Mouse (Mus musculus) forebrain, embryonic 16.5 days (tissue): ENCODE results near the gene Pigw. TPM values are rescaled to one million over a fixed set of nuclear protein-coding genes. Genes with fewer than 3 reads are reported as not detected.
"Not testable (repeated sequence)": the region's sequence is repeated elsewhere in the genome, so short reads cannot be mapped to it uniquely, and the experiment has no call there.

Source experiments
- ATAC-seq: fragments of 200-750 bp; cut with Nextera tagmentation; 2 replicates; pipeline ENCODE4 v1.8.0; 2017; ENCODE audit warnings: mild to moderate bottlenecking, moderate library complexity
- H3K27ac ChIP-seq: fragments of 300-500 bp; sonication (generic); 2 replicates; pipeline ENCODE4 v1.5.1; 2014; ENCODE audit warnings: low read length, control low read depth
- H3K27me3 ChIP-seq: fragments of 300-500 bp; sonication (generic); replicated peaks from 2 replicates; pipeline ENCODE4 v1.6.1; 2014; ENCODE audit warnings: low read length; ENCODE audit not compliant: control insufficient read depth, insufficient read depth
- H3K36me3 ChIP-seq: fragments of 300-500 bp; sonication (generic); 2 replicates; pipeline ENCODE4 v1.6.1; 2014; ENCODE audit not compliant: control insufficient read depth, insufficient read depth
- H3K4me1 ChIP-seq: fragments of 300-500 bp; sonication (generic); replicated peaks from 2 replicates; pipeline ENCODE4 v1.6.1; 2014; ENCODE audit warnings: low read length; ENCODE audit not compliant: control insufficient read depth, insufficient read depth
- H3K4me2 ChIP-seq: fragments of 300-500 bp; sonication (generic); 2 replicates; pipeline ENCODE4 v1.6.1; 2014; ENCODE audit warnings: mild to moderate bottlenecking, low read length, control low read depth
- H3K4me3 ChIP-seq: fragments of 300-500 bp; sonication (generic); replicated peaks from 2 replicates; pipeline ENCODE4 v1.5.1; 2014; ENCODE audit warnings: mild to moderate bottlenecking, low read length, control low read depth
- H3K9ac ChIP-seq: fragments of 300-500 bp; sonication (generic); replicated peaks from 2 replicates; pipeline ENCODE4 v1.6.1; 2014; ENCODE audit warnings: low read depth, low read length, control low read depth
- H3K9me3 ChIP-seq: fragments of 300-500 bp; sonication (generic); 2 replicates; pipeline ENCODE4 v1.6.1; 2016; ENCODE audit warnings: low read length; ENCODE audit not compliant: control insufficient read depth
- WGBS: fragments of 180-500 bp; shearing (Covaris S2); extraction: QIAGEN DNeasy Blood & Tissue Kit; methylation state at CpG from one replicate; pipeline ENCODE4 v1.1.7; 2014; 5-methylcytosine and 5-hydroxymethylcytosine counted together
- polyA plus RNA-seq: library from polyadenylated mRNA; unstranded; fragments of >200 nt; fragmentation: Nextera tagmentation; extraction: Ambion mirVana; gene quantifications from 2 replicates; pipeline ENCODE4 v1.2.1, GENCODE M21; 2015

The Pigw gene
- polyA plus RNA-seq, 1 experiment from 2014 or later = 3.7 TPM

GRCm38 (mm10) chr11:84882346-84882745 is 2.3 kb upstream of the Pigw start:
- H3K27ac ChIP-seq = no peak overlapping the region
- H3K9ac ChIP-seq = no peak overlapping the region
- 94% methylated on average over 7 of the region's 7 CpGs for WGBS
- no peaks in the 10 kb centered on the region for H3K9me3 ChIP-seq
- no peaks in the 10 kb centered on the region for H3K27me3 ChIP-seq
- no peak overlapping the region for H3K4me3 ChIP-seq
- H3K36me3 ChIP-seq = peaks cover 7% of the 10 kb centered on the region; the same call in 1 of the 2 replicates
- no peak overlapping the region for H3K4me2 ChIP-seq
- no peak for ATAC-seq
- peaks cover 13% of the 10 kb centered on the region for H3K4me1 ChIP-seq

- Histone ChIP-seq H3K9me3 (no peaks in the 10 kb centered on the region), H3K4me3 (peak overlapping the region; percentile 94), H3K4me2 (peak overlapping the region; percentile 64), H3K4me1 (peaks cover 13% of the 10 kb centered on the region), H3K27ac (no peak overlapping the region), H3K27me3 (no peaks in the 10 kb centered on the region), H3K9ac (peak overlapping the region; percentile 92), H3K36me3 (peaks cover 7% of the 10 kb centered on the region; the same call in 1 of the 2 replicates)
- 62% methylated on average over 9 of the region's 9 CpGs for WGBS
- no peak for ATAC-seq
Measured at GRCm38 (mm10) chr11:84880971-84881370, 886 bp upstream of the Pigw start.

- WGBS = under 1% methylated on average over 24 of the region's 24 CpGs
- Histone ChIP-seq H3K27me3 (no peaks in the 10 kb centered on the region), H3K4me3 (peak overlapping the region; percentile 94), H3K4me1 (peaks cover 13% of the 10 kb centered on the region), H3K36me3 (peaks cover 7% of the 10 kb centered on the region; the same call in 1 of the 2 replicates), H3K9ac (peak overlapping the region; percentile 92), H3K27ac (peak overlapping the region; percentile 87), H3K9me3 (no peaks in the 10 kb centered on the region), H3K4me2 (peak overlapping the region; percentile 64)
- ATAC-seq = peak; percentile 14
Measured at GRCm38 (mm10) chr11:84880465-84880961, 428 bp upstream of the Pigw start.

GRCm38 (mm10) chr11:84879007-84879771 is 896 bp downstream of the Pigw start:
- H3K9me3 ChIP-seq = no peaks in the 10 kb centered on the region

GRCm38 (mm10) chr11:84876020-84876419 is 4.1 kb downstream of the Pigw start:
- WGBS = no CpG with 5 or more reads among the region's 1 CpGs
- not testable (repeated sequence) for H3K4me2 ChIP-seq, ATAC-seq, H3K9me3 ChIP-seq, H3K27ac ChIP-seq, H3K9ac ChIP-seq, H3K4me3 ChIP-seq, H3K27me3 ChIP-seq, H3K36me3 ChIP-seq
- H3K4me1 ChIP-seq = peaks cover 14% of the 10 kb centered on the region

More at GRCm38 (mm10) chr11:84879007-84879771, 896 bp downstream of the Pigw start:
- Histone ChIP-seq H3K4me1 (peaks cover 13% of the 10 kb centered on the region), H3K27ac (peak overlapping the region; percentile 87; the same call in 1 of the 2 replicates), H3K4me3 (peak overlapping the region; percentile 94), H3K27me3 (no peaks in the 10 kb centered on the region), H3K4me2 (peak overlapping the region; percentile 64), H3K36me3 (peaks cover 3% of the 10 kb centered on the region; the same call in 1 of the 2 replicates), H3K9ac (peak overlapping the region; percentile 92)
- 17% methylated on average over 7 of the region's 7 CpGs for whole genome bisulfite sequencing
- 0 out of 2 replicates have a peak, but pooled peaks have one; percentile 0 for ATAC-seq

- WGBS = 61% methylated on average over 1 of the region's 1 CpGs
- Histone ChIP-seq H3K9ac (no peak overlapping the region), H3K36me3 (no peaks in the 10 kb centered on the region), H3K27ac (no peak overlapping the region), H3K4me3 (no peak overlapping the region), H3K4me1 (peaks cover 11% of the 10 kb centered on the region), H3K27me3 (no peaks in the 10 kb centered on the region), H3K4me2 (no peak overlapping the region), H3K9me3 (no peaks in the 10 kb centered on the region)
- ATAC-seq = no peak
Measured at GRCm38 (mm10) chr11:84873042-84873833, 6.8 kb downstream of the Pigw start.

- 84% methylated on average over 4 of the region's 4 CpGs for WGBS
- Histone ChIP-seq H3K4me1 (peaks cover 16% of the 10 kb centered on the region), H3K9me3 (no peaks in the 10 kb centered on the region), H3K4me3 (peak overlapping the region; percentile 81), H3K27me3 (no peaks in the 10 kb centered on the region), H3K4me2 (peak overlapping the region; percentile 69), H3K9ac (peak overlapping the region; percentile 96), H3K36me3 (no peaks in the 10 kb centered on the region), H3K27ac (peak overlapping the region; percentile 99; the same call in 1 of the 2 replicates)
- no peak for ATAC-seq
Measured at GRCm38 (mm10) chr11:84871548-84872069, 8.5 kb downstream of the Pigw start.

- peak overlapping the region; percentile 96 for H3K9ac ChIP-seq
- H3K9me3 ChIP-seq = no peaks in the 10 kb centered on the region
- H3K4me3 ChIP-seq = peak overlapping the region; percentile 81
- under 1% methylated on average over 10 of the region's 10 CpGs for WGBS
- peak overlapping the region; percentile 99 for H3K27ac ChIP-seq
- peak; percentile 27 for ATAC-seq
- H3K27me3 ChIP-seq = no peaks in the 10 kb centered on the region
- peaks cover 19% of the 10 kb centered on the region for H3K4me1 ChIP-seq
- H3K4me2 ChIP-seq = peak overlapping the region; percentile 69
- no peaks in the 10 kb centered on the region for H3K36me3 ChIP-seq
Measured at GRCm38 (mm10) chr11:84871046-84871445, 9.0 kb downstream of the Pigw start.
